Comparison of ENCODE assay signal across 14 mouse cellular contexts in genomic region chr3:101144366-101144948, GRCm38 (mm10). TPM values are rescaled to one million over a fixed set of nuclear protein-coding genes. Genes with fewer than 3 reads are reported as not detected.
A peak's percentile ranks its signal among the peaks of the same experiment; 100 is the strongest.
DNase-seq lines count a peak whose midpoint lies in the region; ATAC-seq and TF ChIP-seq lines count a peak whose summit lies in the region.
"Had no signal": no experiment of that assay in that cellular context is flagged by ENCODE, and none has a peak within 500 bp of the region (broad histone marks: within the 10 kb centered on the region; RNA-seq: fewer than 3 reads in every experiment).

No protein-coding gene starts in this region.

- no peak for TF ChIP-seq POLR2A in CH12.LX (IDR thresholded peaks at IDR 0.05; ENCODE audit: low read depth, low read length)

- no peaks in the 10 kb centered on the region for H3K36me3 ChIP-seq in CH12.LX (replicated peaks in 1 of 2; ENCODE audit: control insufficient read depth in 1 of 2, insufficient read depth in 1 of 2, low read length in 1 of 2)
- no peaks in the 10 kb centered on the region for H3K36me3 ChIP-seq in forebrain, embryonic 16.5 days (ENCODE audit: control insufficient read depth, insufficient read depth)
- no peaks in the 10 kb centered on the region for H3K36me3 ChIP-seq in midbrain, embryonic 12.5 days
- H3K36me3 ChIP-seq in stomach, postnatal 0 days (ENCODE audit: control insufficient read depth, insufficient read depth, low read length), result no peaks in the 10 kb centered on the region

- H3K27ac ChIP-seq in CH12.LX (ENCODE audit: insufficient read depth, low read depth), result no peak overlapping the region
- H3K27ac ChIP-seq in forebrain, embryonic 16.5 days (ENCODE audit: low read length), result peak overlapping the region; percentile 89
- no peak overlapping the region for H3K27ac ChIP-seq in midbrain, embryonic 12.5 days (replicated peaks)
- H3K27ac ChIP-seq in stomach, postnatal 0 days (replicated peaks), result no peak overlapping the region
- H3K27ac ChIP-seq: kidney, postnatal 0 days; liver, embryonic 14.5 days had no signal

- DNase-seq in heart, adult 11 months, result peak; percentile 85
- DNase-seq in heart, postnatal 36 days, result no peak
- peak; percentile 56 for DNase-seq in CH12.LX (ENCODE audit: extremely low read depth)
- no peak for DNase-seq in cerebellum, postnatal 4 days (ENCODE audit: low spot score in 2 of 2)
- no peak for DNase-seq in stomach, postnatal 0 days (ENCODE audit: low spot score)
- no peak for DNase-seq in heart, postnatal 25 days (ENCODE audit: low spot score)
- DNase-seq: layer of hippocampus, postnatal 36 days; right cerebral cortex, postnatal 4 days had no signal

- H3K27me3 ChIP-seq in CH12.LX (replicated peaks), result no peaks in the 10 kb centered on the region
- H3K27me3 ChIP-seq in forebrain, embryonic 16.5 days (replicated peaks; ENCODE audit: control insufficient read depth, insufficient read depth, low read length), result no peaks in the 10 kb centered on the region
- H3K27me3 ChIP-seq in midbrain, embryonic 12.5 days, result peaks cover 5% of the 10 kb centered on the region; the same call in 1 of the 2 replicates
- no peaks in the 10 kb centered on the region for H3K27me3 ChIP-seq in stomach, postnatal 0 days (ENCODE audit: control insufficient read depth, insufficient read depth, low read length)

- no peaks in the 10 kb centered on the region for H3K79me2 ChIP-seq in CH12.LX (replicated peaks; ENCODE audit: control insufficient read depth, extremely low read depth, insufficient read depth, poor library complexity, severe bottlenecking)

- intact Hi-C loops in heart, postnatal 36 days (cut with DNase I), result no loop called here
- intact Hi-C loops in heart, postnatal 25 days (cut with DNase I), result no loop called here

- H3K4me2 ChIP-seq in CH12.LX (ENCODE audit: insufficient read depth, low read depth, poor library complexity, severe bottlenecking), result peak overlapping the region; percentile 38; the same call in 1 of the 2 replicates
- no peak overlapping the region for H3K4me2 ChIP-seq in forebrain, embryonic 16.5 days (ENCODE audit: low read length)
- H3K4me2 ChIP-seq in midbrain, embryonic 12.5 days (replicated peaks), result no peak overlapping the region
- H3K4me2 ChIP-seq in stomach, postnatal 0 days (replicated peaks; ENCODE audit: low read depth), result no peak overlapping the region

- peak; percentile 38; the same call in 1 of the 2 replicates for TF ChIP-seq EP300 in CH12.LX (IDR thresholded peaks at IDR 0.05; ENCODE audit: low read length)
- TF ChIP-seq EP300 in stomach, postnatal 0 days (optimal IDR thresholded peaks at IDR 0.05), result no peak

- dilution Hi-C loops in CH12.LX (cut with MboI; ENCODE audit: extremely low pct_ligation_motif_present, extremely low pct_unique_long_range_greater_than_20kb, low sequenced_read_pairs), result no loop called here

- WGBS in forebrain, embryonic 16.5 days, result 77% methylated on average over 6 of the region's 6 CpGs
- WGBS in midbrain, embryonic 12.5 days, result 69% methylated on average over 6 of the region's 6 CpGs
- 56% methylated on average over 6 of the region's 6 CpGs for WGBS in stomach, postnatal 0 days

- no peak for TF ChIP-seq CTCF in CH12.LX (conservative IDR thresholded peaks at IDR 0.05 in 1 of 2, IDR thresholded peaks at IDR 0.05 in 1 of 2; ENCODE audit: low read depth in 2 of 2, low read length in 2 of 2)
- TF ChIP-seq CTCF in stomach, postnatal 0 days (IDR thresholded peaks at IDR 0.05; ENCODE audit: low read depth), result no peak

- no peak for TF ChIP-seq RAD21 in CH12.LX (IDR thresholded peaks at IDR 0.05; ENCODE audit: low read depth, low read length)

- H3K9me3 ChIP-seq in CH12.LX (replicated peaks; ENCODE audit: low read length), result peaks cover 8% of the 10 kb centered on the region
- peaks cover 6% of the 10 kb centered on the region for H3K9me3 ChIP-seq in forebrain, embryonic 16.5 days (ENCODE audit: control insufficient read depth, low read length)
- H3K9me3 ChIP-seq in midbrain, embryonic 12.5 days, result 0 out of 2 replicates have a peak, but pooled peaks cover 2% of the 10 kb centered on the region
- no peaks in the 10 kb centered on the region for H3K9me3 ChIP-seq in stomach, postnatal 0 days (ENCODE audit: control insufficient read depth, low read length)

- H3K4me1 ChIP-seq in CH12.LX (ENCODE audit: control insufficient read depth in 1 of 2, insufficient read depth in 2 of 2), result peaks cover 4 to 18% of the 10 kb centered on the region in 2 experiments
- peaks cover 24% of the 10 kb centered on the region for H3K4me1 ChIP-seq in forebrain, embryonic 16.5 days (replicated peaks; ENCODE audit: control insufficient read depth, insufficient read depth, low read length)
- H3K4me1 ChIP-seq in midbrain, embryonic 12.5 days, result peaks cover 21% of the 10 kb centered on the region
- H3K4me1 ChIP-seq in stomach, postnatal 0 days (replicated peaks; ENCODE audit: control insufficient read depth, insufficient read depth), result no peaks in the 10 kb centered on the region

- in situ Hi-C loops in CH12.LX (cut with MboI; ENCODE audit: low pct_ligation_motif_present, low pct_unique_long_range_greater_than_20kb, low sequenced_read_pairs), result no loop called here

- no peak overlapping the region for H3K9ac ChIP-seq in CH12.LX (ENCODE audit: insufficient read depth, low read depth)
- H3K9ac ChIP-seq in forebrain, embryonic 16.5 days (replicated peaks; ENCODE audit: low read depth, low read length), result no peak overlapping the region
- no peak overlapping the region for H3K9ac ChIP-seq in midbrain, embryonic 12.5 days (replicated peaks)
- H3K9ac ChIP-seq in stomach, postnatal 0 days (ENCODE audit: low read length), result no peak overlapping the region
- H3K9ac ChIP-seq: liver, embryonic 14.5 days had no signal

- no peak overlapping the region for H3K4me3 ChIP-seq in CH12.LX (replicated peaks in 1 of 3; ENCODE audit: low read depth in 2 of 3, low read length in 2 of 3, poor library complexity in 1 of 3)
- no peak overlapping the region for H3K4me3 ChIP-seq in forebrain, embryonic 16.5 days (replicated peaks; ENCODE audit: low read length)
- no peak overlapping the region for H3K4me3 ChIP-seq in midbrain, embryonic 12.5 days
- H3K4me3 ChIP-seq in stomach, postnatal 0 days (ENCODE audit: low read depth, low read length), result no peak overlapping the region
- H3K4me3 ChIP-seq: erythroblast, embryonic 14.5 days had no signal

- ATAC-seq in forebrain, embryonic 16.5 days, result 0 out of 2 replicates have a peak, but pooled peaks have one; percentile 5
- ATAC-seq in midbrain, embryonic 12.5 days (ENCODE audit: low FRiP score, low read depth), result 0 out of 2 replicates have a peak, but pooled peaks have one; percentile 9
- ATAC-seq in stomach, postnatal 0 days (ENCODE audit: low FRiP score, low TSS enrichment), result no peak

TF ChIP-seq in CH12.LX, 34 proteins besides CTCF, POLR2A, EP300 and RAD21:
- peak; percentile 12; the same call in 1 of the 2 replicates for TF ChIP-seq TCF12 (IDR thresholded peaks at IDR 0.05; ENCODE audit: low read depth, low read length)
- no peak for TF ChIP-seq NRF1 (IDR thresholded peaks at IDR 0.05; ENCODE audit: low read depth, low read length)
- TF ChIP-seq PAX5 (IDR thresholded peaks at IDR 0.05; ENCODE audit: low read length), result no peak
- TF ChIP-seq ELF1 (IDR thresholded peaks at IDR 0.05; ENCODE audit: low read depth, low read length), result no peak
- peak; percentile 96; the same call in 1 of the 2 replicates for TF ChIP-seq CHD1 (IDR thresholded peaks at IDR 0.05; ENCODE audit: low read depth, low read length)
- no peak for TF ChIP-seq MEF2A (IDR thresholded peaks at IDR 0.05; ENCODE audit: borderline replicate concordance, low read depth, low read length)
- peak; percentile 40; the same call in 1 of the 2 replicates for TF ChIP-seq BHLHE40 (IDR thresholded peaks at IDR 0.05; ENCODE audit: low read depth, low read length)
- TF ChIP-seq IRF4 (IDR thresholded peaks at IDR 0.05; ENCODE audit: low read depth, low read length), result no peak
- TF ChIP-seq CHD2 (IDR thresholded peaks at IDR 0.05; ENCODE audit: low read length), result no peak
- TF ChIP-seq MAZ (IDR thresholded peaks at IDR 0.05; ENCODE audit: low read depth, low read length), result no peak
- no peak for TF ChIP-seq SIN3A (IDR thresholded peaks at IDR 0.05; ENCODE audit: low read length)
- no peak for TF ChIP-seq HCFC1 (IDR thresholded peaks at IDR 0.05; ENCODE audit: low read depth, low read length)

RNA-seq across cellular contexts. Expression of gene Ptgfrn, which starts 34.4 kb away (rescaled TPM):
- 10 to 100 TPM; 27.1 to 29.3 TPM for total RNA-seq in heart, postnatal 36 days (2021)
- total RNA-seq in CH12.LX (2012; rRNA removed), result not detected in 2 replicates
- not detected in 2 replicates for total RNA-seq in CH12.LX (2014; rRNA removed)
- 0.04 TPM in 1 of 2 replicates, not detected in the other for polyA plus RNA-seq in CH12.LX (2012; ENCODE audit: insufficient read length, low read depth)
- polyA plus RNA-seq in forebrain, embryonic 16.5 days (2015; fragmentation: Nextera tagmentation; extraction: Ambion mirVana), result 3.2 and 3.4 TPM in 2 replicates
- 1.9 and 2.6 TPM in 2 replicates for polyA plus RNA-seq in midbrain, embryonic 12.5 days (2016; fragmentation: Nextera tagmentation; extraction: Ambion mirVana)
- 5.3 and 5.8 TPM in 2 replicates for polyA plus RNA-seq in stomach, postnatal 0 days (2015; fragmentation: Nextera tagmentation; extraction: Ambion mirVana)
- 10 to 100 TPM; 31.0 to 34.9 TPM for total RNA-seq in heart, postnatal 25 days (2021)
- total RNA-seq: granulocyte monocyte progenitor cell, adult 5-6 weeks had no signal
- polyA plus RNA-seq: erythroblast, embryonic 14.5 days had no signal

Comparison
In these comparisons a context has a peak if more than half of its experiments do, and no peak if none do; other contexts are left out.
1. DNase-seq: peak in heart, adult 11 months (single experiment) and CH12.LX (single experiment); none in heart, postnatal 36 days (0 of 2), cerebellum, postnatal 4 days (0 of 2), stomach, postnatal 0 days (single experiment) and heart, postnatal 25 days (single experiment).